Mouse (Mus musculus) adrenal gland, postnatal 25 days (tissue): ENCODE data around the gene Fam217a. TPM values are rescaled to one million over a fixed set of nuclear protein-coding genes. Genes with fewer than 3 reads are reported as not detected.
"Not testable (repeated sequence)": the region's sequence is repeated elsewhere in the genome, so short reads cannot be mapped to it uniquely, and the experiment has no call there.

Experiments used
- DNase-seq: peaks from one replicate; pipeline ENCODE4 v3.0.0; 2021; ENCODE audit warnings: mixed read lengths
- long read RNA-seq: library from polyadenylated mRNA; stranded (forward); transcript quantifications from one replicate; pipeline ENCODE4 v2.0.0, GENCODE M21; 2021
- total RNA-seq: library from RNA; stranded (reverse); gene quantifications from 2 replicates; pipeline ENCODE4 v1.2.3, GENCODE M21; 2021

Gene Fam217a
- 0.61 TPM in 1 of 2 replicates, not detected in the other for total RNA-seq
- long read RNA-seq, result 0 reads

DNA sequence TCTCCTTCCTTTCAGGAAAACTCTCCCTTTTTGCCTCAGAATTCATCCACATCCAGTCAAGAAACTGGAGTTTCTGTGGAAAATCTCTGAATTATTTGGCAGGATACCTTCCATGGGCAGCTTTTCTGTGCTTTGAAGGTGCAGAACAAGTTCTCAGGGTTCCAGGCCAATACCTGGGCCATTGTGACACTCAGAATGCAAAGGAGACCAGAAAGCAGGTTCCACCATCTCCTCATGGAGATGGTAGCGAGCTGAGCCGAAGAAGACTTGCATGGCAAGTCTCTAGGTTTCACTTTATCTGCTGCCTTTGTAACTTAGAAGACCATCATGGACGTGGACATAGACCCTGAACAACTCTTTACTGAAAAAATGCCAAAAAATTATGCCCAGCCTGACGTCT lies at the start of gene Fam217a, which contains the start of gene 4933417A18Rik:
Fam217a (minus strand) TSS at position 101 of the 400 bp plus-strand sequence.
4933417A18Rik (plus strand) TSS at position 200 of the 400 bp plus-strand sequence.
- DNase-seq, result no peak

DNA sequence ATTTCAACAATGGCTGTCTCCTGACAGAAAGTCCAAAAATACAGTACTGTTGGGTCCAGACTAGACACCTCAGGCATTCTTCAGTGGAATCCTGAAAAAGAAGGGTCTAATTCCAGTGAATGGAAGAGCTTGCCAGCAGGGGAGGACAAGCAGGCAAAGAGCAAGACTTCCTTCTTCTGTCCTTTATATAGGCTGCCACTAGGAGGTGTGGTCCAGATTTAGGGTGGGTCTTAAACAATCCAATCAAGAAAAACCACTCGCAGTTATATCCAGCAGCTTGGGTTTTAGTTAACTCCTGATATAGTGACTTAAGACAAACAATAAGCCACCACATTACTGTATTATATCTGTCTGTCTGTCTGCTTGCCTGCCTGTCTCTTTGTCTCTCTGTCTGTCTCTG lies 49.7 kb upstream of the Fam217a start:
- DNase-seq, result no peak

DNA sequence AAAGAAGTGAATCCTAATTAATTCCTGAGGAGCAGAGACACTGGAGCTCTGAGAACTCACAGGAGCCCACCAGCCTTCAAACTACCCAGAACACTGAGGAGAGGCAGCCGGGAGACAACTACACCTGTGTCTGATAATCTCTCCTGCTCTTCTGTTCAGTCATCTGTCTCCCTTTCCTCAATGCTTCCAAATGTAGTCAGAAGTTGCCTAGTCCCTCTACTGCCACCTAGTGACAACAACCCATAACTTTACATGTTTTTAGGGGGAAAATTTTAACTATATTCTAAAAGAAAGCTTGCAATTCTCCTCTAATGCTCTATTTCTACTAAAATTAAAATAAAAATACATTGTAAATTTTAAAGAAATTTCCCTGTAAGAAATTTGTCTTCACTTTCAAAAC lies 49.0 kb upstream of the Fam217a start:
- DNase-seq, result no peak

DNA sequence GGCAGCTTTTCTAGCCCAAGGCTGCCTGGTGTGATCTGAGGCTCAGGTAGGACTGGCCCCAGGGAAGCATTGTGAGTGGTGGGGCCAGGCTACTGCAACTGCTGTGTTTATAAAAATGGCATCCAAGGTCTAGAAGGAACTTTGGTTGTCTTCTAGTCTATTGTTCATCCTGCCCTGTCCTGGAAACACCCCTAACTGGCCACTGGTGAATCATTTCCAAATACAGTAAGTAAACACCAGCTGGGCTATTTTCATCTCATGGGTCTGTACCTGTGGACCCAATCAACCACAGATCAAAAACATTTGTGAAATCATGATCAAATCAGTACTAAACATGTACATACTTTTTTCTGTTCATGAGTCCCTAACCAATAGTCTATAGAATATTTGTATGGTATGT lies 48.3 kb upstream of the Fam217a start:
- not testable (repeated sequence) for DNase-seq

DNA sequence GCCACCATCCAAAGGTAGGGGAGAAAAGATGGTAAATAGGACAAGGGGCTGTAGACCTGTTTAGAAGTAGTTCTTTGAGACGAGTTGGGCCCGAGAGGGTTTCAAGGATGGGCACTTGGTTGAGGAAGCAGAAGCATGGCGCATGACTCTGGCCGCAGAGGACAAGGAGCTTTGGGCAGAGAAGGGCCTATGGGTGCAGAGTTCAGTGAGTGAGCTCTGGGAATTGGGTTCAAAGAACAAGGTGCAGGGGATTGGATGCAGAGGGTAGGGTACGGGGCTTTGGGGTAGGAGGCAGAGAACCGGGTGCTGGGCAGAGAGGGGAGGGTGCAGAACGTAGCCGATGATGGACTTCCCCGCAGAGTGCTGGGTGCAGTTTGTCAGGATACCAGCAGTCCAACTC lies 41.5 kb upstream of the Fam217a start:
- DNase-seq, result not testable (repeated sequence)

DNA sequence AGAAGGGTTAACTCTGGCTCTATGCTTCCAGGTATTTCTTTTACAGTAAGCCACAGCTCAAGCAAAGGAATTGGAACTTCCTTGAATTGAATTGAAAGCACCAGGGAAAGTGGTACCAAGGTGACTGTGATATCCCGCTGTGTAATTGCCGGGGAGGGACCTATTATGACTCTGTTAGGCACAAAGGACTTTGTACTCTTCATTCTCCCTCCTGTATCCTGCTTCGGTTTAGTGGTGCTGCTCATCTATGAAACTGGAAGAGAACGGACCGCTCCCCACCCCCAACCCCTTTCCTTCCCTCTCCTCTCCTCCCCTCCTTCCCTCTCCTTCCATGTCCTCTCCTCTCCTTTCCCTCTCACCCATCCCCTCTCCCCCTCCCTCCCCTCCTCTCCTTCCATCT lies 40.8 kb upstream of the Fam217a start:
- no peak for DNase-seq

DNA sequence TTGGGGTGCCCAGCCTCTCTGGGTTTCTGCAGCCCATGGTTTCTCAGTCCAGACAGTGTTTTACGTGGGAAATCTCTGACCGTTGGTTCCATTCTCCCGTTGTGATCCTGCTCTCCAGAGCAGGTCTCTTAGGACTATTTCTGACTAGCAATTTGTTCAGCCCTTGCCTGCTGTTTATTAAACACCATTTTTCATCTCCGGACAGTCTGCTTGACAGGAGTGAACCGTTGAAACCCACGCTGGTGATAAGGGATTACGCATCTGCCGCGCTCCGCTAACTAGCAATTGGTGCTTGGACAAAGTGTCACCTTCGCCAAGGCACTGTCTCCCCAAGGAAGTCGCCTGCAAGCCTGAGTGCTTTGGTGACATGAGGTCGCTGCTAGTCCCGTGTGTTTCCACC lies 40.3 kb upstream of the Fam217a start:
- no peak for DNase-seq

DNA sequence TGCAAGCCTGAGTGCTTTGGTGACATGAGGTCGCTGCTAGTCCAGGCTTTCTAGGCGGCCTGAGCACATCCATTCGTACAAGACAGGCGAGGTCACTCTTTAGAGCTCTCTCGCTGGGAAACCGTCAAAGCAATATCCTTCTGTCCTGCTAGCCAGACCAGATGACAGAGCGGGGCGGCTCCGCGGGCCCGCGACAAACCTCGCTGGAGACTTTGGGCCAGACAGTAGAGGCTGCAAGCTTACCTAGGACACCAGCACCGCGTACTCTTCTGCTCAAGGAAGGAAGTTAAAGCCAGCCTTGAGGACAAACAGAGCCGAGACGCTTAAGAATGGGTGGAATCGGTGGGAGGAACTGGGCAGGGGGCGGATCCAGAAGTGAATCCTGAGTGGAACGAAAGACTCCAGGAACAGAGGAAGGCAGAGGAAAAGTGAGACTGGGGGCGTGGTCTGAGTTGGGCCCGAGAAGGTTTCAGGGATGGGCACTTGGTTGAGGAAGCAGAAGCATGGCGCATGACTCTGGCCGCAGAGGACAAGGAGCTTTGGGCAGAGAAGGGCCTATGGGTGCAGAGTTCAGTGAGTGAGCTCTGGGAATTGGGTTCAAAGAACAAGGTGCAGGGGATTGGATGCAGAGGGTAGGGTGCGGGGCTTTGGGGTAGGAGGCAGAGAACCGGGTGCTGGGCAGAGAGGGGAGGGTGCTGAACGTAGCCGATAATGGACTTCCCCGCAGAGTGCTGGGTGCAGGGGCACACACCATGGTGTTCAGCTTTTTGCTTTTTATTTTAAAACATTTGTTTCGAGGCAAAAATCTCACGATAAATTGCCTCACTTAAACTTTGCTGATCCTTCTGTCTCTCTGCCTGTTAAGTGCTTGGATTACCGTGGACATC lies 39.6 kb upstream of the Fam217a start, which contains the start of gene Eci3:
Eci3 (minus strand) TSS at position 300 of the 887 bp plus-strand sequence.
- DNase-seq, result peak; percentile 30

DNA sequence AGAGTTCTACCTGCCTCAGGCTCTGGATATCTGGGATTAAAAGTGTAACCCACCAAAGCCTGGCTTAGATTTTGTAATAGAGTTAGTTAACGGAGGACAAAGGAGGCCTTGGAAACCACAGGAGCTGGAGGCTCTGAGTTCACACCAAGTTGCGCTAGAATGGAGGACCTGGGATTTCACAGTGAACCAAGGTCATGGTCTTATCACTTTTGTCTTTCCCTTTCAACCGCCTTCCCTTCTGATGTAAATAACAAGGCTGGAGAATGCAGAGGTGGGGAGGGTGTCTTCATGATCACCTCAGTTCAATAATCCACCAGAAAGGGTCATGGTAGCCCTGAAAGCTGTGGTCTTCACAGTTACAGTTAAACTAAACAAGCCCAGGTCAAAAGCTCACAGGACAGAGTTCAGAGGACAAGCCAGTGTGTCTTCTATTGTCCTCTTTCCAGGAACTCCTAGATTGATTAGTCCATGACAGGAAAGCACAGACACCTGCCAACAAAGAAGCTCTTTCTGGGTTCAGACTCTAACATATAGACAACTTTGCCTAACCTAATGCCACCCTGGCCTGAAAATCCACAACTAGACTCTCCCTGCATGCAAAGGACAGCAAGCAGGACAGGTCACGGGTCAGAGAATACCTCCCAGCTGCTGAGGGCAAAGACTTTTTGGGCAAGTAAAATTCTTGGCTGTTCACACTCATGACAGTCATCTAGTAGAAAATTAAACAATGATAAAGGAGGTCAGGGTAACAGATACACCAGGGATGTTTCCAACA lies 37.1 kb upstream of the Fam217a start:
- no peak for DNase-seq

DNA sequence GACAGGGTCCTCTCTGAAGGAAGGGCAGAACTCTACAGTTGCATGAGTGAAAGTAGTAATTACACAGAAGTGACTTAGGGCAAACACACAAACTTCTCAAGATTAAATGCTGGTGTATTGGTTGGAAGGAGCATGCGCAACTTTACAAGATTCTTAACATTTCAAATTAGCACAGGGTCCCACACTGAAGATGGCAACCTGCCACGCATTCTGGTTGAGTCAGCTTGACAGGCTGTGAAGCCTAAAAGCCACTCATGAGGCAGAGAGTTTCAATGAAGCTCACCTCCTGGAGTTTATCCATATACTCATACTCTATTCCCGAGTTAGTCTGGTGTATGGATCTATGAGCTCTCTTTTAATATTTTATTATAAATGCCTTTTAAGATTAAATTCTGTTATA lies 34.0 kb upstream of the Fam217a start:
- not testable (repeated sequence) for DNase-seq

DNA sequence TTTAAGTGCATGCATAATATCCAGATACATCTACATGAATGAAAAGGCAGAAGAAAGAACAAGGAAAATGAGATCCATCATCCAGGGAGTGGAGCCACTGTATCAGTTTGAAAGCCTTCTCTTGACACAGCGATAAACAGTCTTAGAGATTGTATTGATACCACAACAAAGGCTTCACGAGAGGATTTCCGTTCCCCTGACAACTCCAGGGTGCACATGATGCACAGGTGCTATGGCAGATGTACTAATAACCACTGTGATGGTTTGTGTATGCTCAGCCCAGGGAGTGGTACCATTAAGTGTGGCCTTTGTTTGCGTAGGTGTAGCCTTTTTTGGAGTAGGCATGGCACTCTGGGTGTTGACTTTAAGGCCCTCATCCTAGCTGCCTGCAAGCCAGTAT lies 32.8 kb upstream of the Fam217a start:
- DNase-seq, result no peak

DNA sequence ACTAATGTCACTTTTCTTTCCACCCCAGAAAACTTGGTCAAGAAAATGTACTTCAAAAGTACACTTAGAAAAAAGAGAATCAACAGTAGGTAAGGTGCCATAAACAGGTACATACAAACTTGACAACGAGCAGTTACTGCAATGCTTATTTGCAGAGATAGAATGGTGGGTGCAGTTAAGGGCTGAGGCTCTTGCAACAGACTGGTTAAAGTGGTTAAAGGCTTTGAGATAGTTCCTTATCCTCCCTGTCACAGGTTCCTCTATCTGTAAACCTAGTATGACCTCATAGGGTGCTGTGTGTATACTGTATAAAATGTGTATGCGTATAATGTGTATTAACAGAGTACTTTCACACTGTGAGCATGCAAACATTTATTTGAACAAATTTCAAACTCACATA lies 27.3 kb upstream of the Fam217a start:
- DNase-seq, result not testable (repeated sequence)

DNA sequence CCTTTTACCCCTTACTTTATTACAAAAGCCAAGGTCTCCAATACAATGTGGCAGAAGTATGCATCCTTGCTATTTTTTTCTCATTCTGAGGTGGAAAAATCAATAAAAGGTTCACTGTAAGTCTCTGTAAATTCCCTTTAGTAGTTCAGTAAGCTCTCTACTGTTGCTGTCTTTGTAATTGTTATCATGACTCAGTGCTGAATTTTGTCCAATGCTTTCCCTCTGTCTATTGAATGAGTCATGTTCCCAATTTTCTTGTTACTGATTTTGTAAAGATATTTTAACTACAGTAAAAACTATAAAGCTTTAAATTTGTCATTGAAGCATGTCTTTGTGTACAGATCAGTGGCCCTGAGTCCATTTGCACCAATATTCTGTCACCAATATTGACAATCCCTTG lies 18.3 kb upstream of the Fam217a start:
- DNase-seq, result no peak

DNA sequence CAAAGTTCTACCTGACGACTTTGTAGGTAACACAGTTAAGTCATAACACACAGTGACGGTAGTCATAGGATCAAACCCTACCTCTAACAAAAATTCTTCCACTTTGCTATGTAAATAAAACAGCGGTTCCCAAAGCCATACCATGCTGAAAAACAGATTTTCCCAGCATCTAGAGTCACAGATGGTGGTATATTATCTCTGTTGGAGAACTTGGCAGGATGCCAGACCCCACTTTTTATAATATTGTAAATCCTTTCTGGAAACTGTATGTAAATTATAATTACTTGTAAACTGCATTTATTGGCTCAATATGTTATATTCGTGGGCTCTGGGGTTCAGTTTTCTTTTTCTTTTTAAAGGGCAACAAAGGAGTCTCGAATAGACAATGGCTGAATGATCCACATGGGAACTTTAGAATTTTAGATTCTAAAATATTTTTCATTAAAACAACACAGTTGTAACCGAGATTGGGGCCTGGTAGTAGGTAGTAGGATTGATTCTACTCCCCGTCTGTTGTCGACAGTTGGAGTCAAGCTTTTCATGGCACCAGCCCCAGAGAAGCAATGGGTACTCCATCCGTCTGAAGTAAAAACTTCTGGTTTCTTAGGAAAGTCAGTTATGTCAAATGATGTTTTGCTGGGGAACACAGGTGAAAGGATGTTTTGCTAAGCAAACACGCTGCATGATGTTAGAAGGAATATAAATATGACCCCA lies 11.0 kb upstream of the Fam217a start:
- no peak for DNase-seq

DNA sequence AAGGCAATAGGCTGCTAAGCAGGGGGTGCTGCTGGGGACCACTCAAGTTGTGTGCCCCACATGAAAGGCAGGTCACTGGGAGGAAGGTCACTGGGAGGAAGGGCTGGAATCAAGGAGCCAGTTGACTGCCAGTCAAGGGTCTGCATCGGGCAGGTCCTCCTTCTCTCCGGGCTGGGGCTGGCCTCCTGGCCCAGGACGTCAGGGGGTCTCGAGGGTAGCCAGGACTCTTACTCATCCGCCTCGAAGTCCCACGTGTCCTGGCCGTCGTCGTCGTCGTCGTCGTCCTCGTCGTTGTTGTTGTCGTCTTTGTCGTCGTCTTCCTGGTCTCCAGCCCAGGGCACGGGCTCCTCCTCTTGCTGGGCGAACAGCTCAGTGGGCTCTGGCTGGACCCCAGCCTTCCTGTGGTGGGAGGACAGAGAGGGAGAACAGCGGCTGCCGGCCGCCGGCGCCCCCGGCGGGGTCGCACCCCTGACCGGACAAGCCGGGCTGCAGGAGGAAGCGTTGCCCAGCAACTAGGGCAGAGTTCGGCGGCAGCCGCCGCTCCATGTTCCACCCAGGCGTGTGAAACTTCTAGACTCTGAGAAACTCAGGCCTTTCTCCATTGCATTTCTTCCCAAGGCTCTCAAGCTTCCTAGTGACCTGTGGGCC lies 7.5 kb downstream of the Fam217a start:
- DNase-seq, result peak; percentile 2

DNA sequence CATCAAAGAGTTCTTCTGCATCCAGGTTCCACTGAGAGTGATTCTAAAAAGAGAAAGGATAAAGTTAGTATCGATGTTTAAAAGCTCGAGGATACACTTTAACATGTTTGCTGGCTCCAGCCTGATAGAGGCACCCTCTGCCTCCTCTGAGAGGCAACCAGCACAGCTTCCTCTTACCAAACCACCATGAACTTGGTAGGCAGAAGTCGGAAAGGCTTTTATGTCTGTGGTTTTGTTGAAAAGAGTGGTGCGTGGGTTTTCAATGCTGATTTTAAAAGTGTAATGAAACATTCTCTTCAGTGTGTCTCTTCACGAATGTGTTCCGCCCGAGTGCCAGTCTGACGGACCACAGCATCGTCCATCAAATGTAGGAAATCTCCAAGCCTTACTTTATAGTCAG lies 9.5 kb downstream of the Fam217a start:
- no peak for DNase-seq

DNA sequence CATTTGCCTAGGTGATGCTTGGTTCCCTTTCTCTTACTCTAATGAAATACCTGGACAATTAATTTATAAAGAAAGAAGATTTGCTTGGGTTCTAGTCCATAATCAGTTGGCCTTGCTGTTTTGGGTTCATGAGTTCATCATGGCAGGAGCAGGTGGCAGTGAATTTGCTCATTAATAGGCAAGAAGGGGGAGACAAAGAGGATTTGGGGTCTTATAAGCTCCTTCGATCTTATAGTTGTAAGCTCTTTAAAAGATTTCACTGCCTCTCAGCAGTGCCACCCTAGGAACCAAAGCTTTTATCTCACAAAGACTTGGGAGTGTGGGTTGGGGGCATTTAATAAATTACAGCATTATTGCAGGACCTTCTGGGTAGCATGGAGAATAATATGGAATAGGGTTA lies 31.2 kb downstream of the Fam217a start:
- no peak for DNase-seq

DNA sequence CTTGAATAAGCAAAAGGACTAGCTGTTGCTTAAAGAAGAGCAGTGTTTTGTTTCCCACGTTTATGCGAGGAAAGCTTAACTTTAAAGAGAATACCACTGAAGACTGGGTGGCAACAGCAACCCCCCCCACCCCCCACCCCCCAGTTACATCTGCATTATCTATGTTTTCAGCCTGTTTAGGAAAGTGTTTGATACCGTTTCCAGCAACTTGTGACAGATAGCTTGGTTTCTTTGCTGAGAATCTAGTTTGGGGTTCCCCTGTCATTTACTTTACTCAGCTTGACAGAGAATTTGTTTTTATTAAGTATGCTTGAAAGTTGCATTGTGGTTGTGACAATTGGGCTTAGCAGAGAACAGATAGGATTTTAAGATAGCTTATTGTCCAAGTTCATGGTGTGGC lies 47.6 kb downstream of the Fam217a start:
- no peak for DNase-seq

DNA sequence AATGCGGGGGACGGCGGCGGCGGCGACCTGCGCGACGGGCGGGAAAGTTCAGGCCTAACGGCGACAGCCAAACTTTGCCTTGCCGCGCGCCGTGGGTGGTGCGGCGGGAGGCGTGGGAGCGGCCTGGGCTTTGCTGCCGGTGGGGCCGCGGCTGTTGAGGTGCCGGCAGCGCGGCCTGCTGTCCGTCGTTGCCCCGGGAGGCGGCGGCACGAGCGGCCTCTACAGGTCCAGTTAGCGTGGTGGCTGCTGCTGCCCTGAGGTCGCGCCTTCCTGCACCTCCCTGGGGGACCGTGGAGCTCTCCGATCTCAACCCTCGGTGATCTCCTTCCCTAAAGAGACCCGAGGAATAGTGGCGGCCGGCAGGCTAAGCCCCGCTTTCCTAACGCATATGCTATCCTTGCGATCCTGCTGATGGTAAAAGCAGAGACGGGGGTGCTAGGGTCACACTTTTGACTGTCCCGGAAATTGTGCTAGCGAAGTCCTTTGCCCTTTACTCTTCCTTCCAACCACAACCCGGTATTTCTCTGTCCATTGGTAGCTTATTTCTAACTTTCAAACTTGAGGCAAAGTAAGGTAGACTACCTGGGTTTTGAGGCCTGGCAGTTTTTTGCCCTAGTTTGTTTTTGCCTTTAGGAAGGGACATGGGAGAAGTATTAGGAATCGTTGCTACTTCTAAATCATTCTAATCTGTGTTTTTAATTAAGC lies 48.2 kb downstream of the Fam217a start:
- peak; percentile 64 for DNase-seq

DNA sequence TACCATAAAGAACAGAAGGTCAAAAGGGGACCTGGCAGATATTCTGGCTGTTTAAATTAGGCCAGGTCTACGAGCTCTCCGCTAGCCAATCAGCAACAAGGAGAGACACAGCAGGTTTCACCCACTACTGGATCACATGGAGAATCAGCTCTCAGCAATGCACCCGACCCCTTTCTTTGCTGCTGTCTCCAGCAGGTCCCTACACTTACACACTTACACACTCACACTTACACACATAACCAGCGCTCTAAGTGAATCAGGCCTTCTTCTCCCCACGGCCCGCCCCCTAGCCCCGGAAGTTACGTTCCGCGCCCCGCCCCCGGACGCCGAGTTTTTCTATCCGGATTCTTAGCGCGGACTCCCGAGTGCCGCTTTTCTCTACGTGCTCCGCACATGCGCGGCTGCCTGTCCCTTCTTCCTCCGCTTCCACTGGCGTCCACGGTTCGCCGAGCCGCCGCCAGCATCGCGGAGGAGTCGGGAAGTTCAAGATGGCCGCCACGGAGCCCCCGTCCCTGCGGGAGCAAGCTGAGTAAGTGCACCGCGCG lies 48.9 kb downstream of the Fam217a start, which contains the start of gene Prpf4b:
Prpf4b (plus strand) TSS at position 137 of the 545 bp plus-strand sequence.
- DNase-seq, result peak; percentile 96

DNA sequence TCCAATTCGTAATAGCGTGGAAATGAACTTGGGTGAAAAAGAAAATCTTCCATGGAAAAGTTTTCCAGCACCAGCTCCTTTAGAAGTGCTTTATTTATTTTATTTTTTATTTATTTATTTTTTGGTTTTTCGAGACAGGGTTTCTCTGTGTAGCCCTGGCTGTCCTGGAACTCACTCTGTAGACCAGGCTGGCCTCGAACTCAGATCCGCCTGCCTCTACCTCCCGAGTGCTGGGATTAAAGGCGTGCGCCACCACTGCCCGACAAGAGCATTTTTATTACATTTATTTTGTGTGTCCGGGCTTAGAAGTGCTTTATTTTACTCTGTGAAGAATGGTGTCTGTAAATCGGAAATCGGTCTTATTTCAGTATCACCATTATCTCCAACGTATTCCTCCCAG lies 49.4 kb downstream of the Fam217a start:
- not testable (repeated sequence) for DNase-seq
